Mouse (Mus musculus) megakaryocyte, adult 5-6 weeks (primary cell): ENCODE measurements around the gene Gabpb2. TPM values are rescaled to one million over a fixed set of nuclear protein-coding genes. Genes with fewer than 3 reads are reported as not detected.

Experiments
- ATAC-seq: 2 replicates; pipeline ENCODE4 v1.8.0; 2016; ENCODE audit warnings: mild to moderate bottlenecking, inconsistent platforms; ENCODE audit not compliant: poor library complexity, severe bottlenecking
- total RNA-seq, 2 experiments: library from RNA; stranded (forward) in 1 of 2; stranded (reverse) in 1 of 2; fragments of 153-499, 151-499 nt in 1 of 2; fragments of 221-1000, 200-1000 nt in 1 of 2; gene quantifications; 2 replicates each; pipeline versions ENCODE4 v1.2.3 to v1.2.4; 2015 to 2017

The Gabpb2 gene
- total RNA-seq, 2 experiments from 2014 or later: 37.6 to 64.2 TPM

GRCm38 (mm10) chr3:95199101-95199500 lies 18.6 kb downstream of the Gabpb2 start:
- no peak for ATAC-seq

- ATAC-seq: no peak
Observed at GRCm38 (mm10) chr3:95195772-95196171, 21.9 kb downstream of the Gabpb2 start.

- no peak for ATAC-seq
Observed at GRCm38 (mm10) chr3:95194721-95195135, 23.0 kb downstream of the Gabpb2 start.

GRCm38 (mm10) chr3:95186888-95187287 lies 30.8 kb downstream of the Gabpb2 start:
- ATAC-seq: no peak

GRCm38 (mm10) chr3:95186100-95186499 lies 31.6 kb downstream of the Gabpb2 start:
- no peak for ATAC-seq

- ATAC-seq: no peak
Observed at GRCm38 (mm10) chr3:95184796-95185577, 32.7 kb downstream of the Gabpb2 start.

GRCm38 (mm10) chr3:95181841-95182240 lies 35.9 kb downstream of the Gabpb2 start:
- no peak for ATAC-seq

- ATAC-seq: no peak
Observed at GRCm38 (mm10) chr3:95179890-95180289, 37.8 kb downstream of the Gabpb2 start.

GRCm38 (mm10) chr3:95178948-95179347 lies 38.8 kb downstream of the Gabpb2 start:
- no peak for ATAC-seq

- ATAC-seq: no peak
Observed at GRCm38 (mm10) chr3:95177583-95177982, 40.1 kb downstream of the Gabpb2 start.

- ATAC-seq: no peak
Observed at GRCm38 (mm10) chr3:95176500-95176899, 41.2 kb downstream of the Gabpb2 start.

- peak; percentile 96 for ATAC-seq
Observed at GRCm38 (mm10) chr3:95174011-95174592, 43.6 kb downstream of the Gabpb2 start.

- peak; percentile 21; the same call in 1 of the 2 replicates for ATAC-seq
Observed at GRCm38 (mm10) chr3:95173256-95173949, 44.3 kb downstream of the Gabpb2 start.

- ATAC-seq: no peak
Observed at GRCm38 (mm10) chr3:95172526-95173255, 45.0 kb downstream of the Gabpb2 start.

GRCm38 (mm10) chr3:95171105-95171504 lies 46.6 kb downstream of the Gabpb2 start:
- ATAC-seq: no peak

GRCm38 (mm10) chr3:95169996-95170395 lies 47.7 kb downstream of the Gabpb2 start:
- ATAC-seq: no peak

GRCm38 (mm10) chr3:95164840-95165239 lies 52.9 kb downstream of the Gabpb2 start:
- no peak for ATAC-seq

- no peak for ATAC-seq
Observed at GRCm38 (mm10) chr3:95164256-95164550, 53.5 kb downstream of the Gabpb2 start.

- ATAC-seq: no peak
Observed at GRCm38 (mm10) chr3:95163419-95164255, 54.1 kb downstream of the Gabpb2 start.

- ATAC-seq: no peak
Observed at GRCm38 (mm10) chr3:95162345-95162628, 55.4 kb downstream of the Gabpb2 start.
